In genomic region chr11:63914388-63914787, GRCm38 (mm10) we compare ENCODE assay signal across 8 mouse cellular contexts. TPM values are rescaled to one million over a fixed set of nuclear protein-coding genes. Genes with fewer than 3 reads are reported as not detected.
A peak's percentile ranks its signal among the peaks of the same experiment; 100 is the strongest.
DNase-seq lines count a peak whose midpoint lies in the region; ATAC-seq lines count a peak whose summit lies in the region.

No protein-coding gene starts in this region.

- H3K9me3 ChIP-seq in hindbrain, embryonic 14.5 days (ENCODE audit: control insufficient read depth, low read length) = no peaks in the 10 kb centered on the region
- H3K9me3 ChIP-seq in megakaryocyte, embryonic 14.5 days = 0 out of 2 replicates have a peak, but pooled peaks cover 2% of the 10 kb centered on the region

- peak; percentile 73 to 89 for DNase-seq in adrenal gland, adult (ENCODE audit: inconsistent age in 2 of 2, low spot score in 1 of 2)
- DNase-seq in cerebellum, postnatal 36 days = peak; percentile 58 to 60
- DNase-seq in gastrocnemius, adult 18-20 months (ENCODE audit: low spot score) = peak; percentile 52
- peak; percentile 76 for DNase-seq in hindbrain, embryonic 14.5 days (ENCODE audit: low spot score)
- peak; percentile 63 to 76 for DNase-seq in left cerebral cortex, postnatal 25 days (ENCODE audit: low spot score in 2 of 2)
- DNase-seq in right cerebral cortex, postnatal 14 days = peak; percentile 66
- DNase-seq in MN1 (ENCODE audit: low spot score) = no peak

- H3K27ac ChIP-seq in hindbrain, embryonic 14.5 days = no peak overlapping the region

- H3K4me3 ChIP-seq in hindbrain, embryonic 14.5 days (replicated peaks; ENCODE audit: low read length) = peak overlapping the region; percentile 32
- peak overlapping the region; percentile 89 for H3K4me3 ChIP-seq in megakaryocyte, embryonic 14.5 days (replicated peaks)

- 2% methylated on average over 20 of the region's 20 CpGs for WGBS in hindbrain, embryonic 14.5 days

- peaks cover 38% of the 10 kb centered on the region for H3K27me3 ChIP-seq in hindbrain, embryonic 14.5 days (ENCODE audit: control insufficient read depth, insufficient read depth, low read length)
- peaks cover 80% of the 10 kb centered on the region for H3K27me3 ChIP-seq in megakaryocyte, embryonic 14.5 days (replicated peaks)

- H3K4me2 ChIP-seq in hindbrain, embryonic 14.5 days (replicated peaks) = peak overlapping the region; percentile 72

- ATAC-seq in hindbrain, embryonic 14.5 days (ENCODE audit: low FRiP score) = peak; percentile 92

- peaks cover 13% of the 10 kb centered on the region for H3K4me1 ChIP-seq in hindbrain, embryonic 14.5 days (replicated peaks; ENCODE audit: control insufficient read depth, insufficient read depth, low read length)
- peaks cover 8% of the 10 kb centered on the region for H3K4me1 ChIP-seq in megakaryocyte, embryonic 14.5 days

- peak overlapping the region; percentile 28 for H3K9ac ChIP-seq in hindbrain, embryonic 14.5 days

- no peaks in the 10 kb centered on the region for H3K36me3 ChIP-seq in hindbrain, embryonic 14.5 days (replicated peaks; ENCODE audit: control insufficient read depth, insufficient read depth)
- no peaks in the 10 kb centered on the region for H3K36me3 ChIP-seq in megakaryocyte, embryonic 14.5 days (replicated peaks; ENCODE audit: low read length)

- intact Hi-C loops in left cerebral cortex, postnatal 25 days (cut with DNase I) = no loop called here

RNA-seq across cellular contexts. Expression of gene Hs3st3b1, which starts 7.7 kb away (rescaled TPM):
- under 1 TPM; 0.25 to 0.31 TPM for total RNA-seq in gastrocnemius, adult 18-20 months (2021)
- 6.7 and 7.9 TPM in 2 replicates for polyA plus RNA-seq in hindbrain, embryonic 14.5 days (2014; fragmentation: Nextera tagmentation; extraction: Ambion mirVana)
- 1 to 10 TPM; 1.2 to 1.3 TPM for total RNA-seq in left cerebral cortex, postnatal 25 days (2021)
- 0.32 TPM in 1 of 2 replicates, not detected in the other for polyA plus RNA-seq in megakaryocyte, embryonic 14.5 days (2012; ENCODE audit: insufficient read depth, low replicate concordance)
